Mouse (Mus musculus): ENCODE data around the gene Sap25. TPM values are rescaled to one million over a fixed set of nuclear protein-coding genes. Genes with fewer than 3 reads are reported as not detected.
A peak's percentile ranks its signal among the peaks of the same experiment; 100 is the strongest.

Gene Sap25
- polyA plus RNA-seq, 1 experiment from 2014 or later, result 8.1 TPM

DNA sequence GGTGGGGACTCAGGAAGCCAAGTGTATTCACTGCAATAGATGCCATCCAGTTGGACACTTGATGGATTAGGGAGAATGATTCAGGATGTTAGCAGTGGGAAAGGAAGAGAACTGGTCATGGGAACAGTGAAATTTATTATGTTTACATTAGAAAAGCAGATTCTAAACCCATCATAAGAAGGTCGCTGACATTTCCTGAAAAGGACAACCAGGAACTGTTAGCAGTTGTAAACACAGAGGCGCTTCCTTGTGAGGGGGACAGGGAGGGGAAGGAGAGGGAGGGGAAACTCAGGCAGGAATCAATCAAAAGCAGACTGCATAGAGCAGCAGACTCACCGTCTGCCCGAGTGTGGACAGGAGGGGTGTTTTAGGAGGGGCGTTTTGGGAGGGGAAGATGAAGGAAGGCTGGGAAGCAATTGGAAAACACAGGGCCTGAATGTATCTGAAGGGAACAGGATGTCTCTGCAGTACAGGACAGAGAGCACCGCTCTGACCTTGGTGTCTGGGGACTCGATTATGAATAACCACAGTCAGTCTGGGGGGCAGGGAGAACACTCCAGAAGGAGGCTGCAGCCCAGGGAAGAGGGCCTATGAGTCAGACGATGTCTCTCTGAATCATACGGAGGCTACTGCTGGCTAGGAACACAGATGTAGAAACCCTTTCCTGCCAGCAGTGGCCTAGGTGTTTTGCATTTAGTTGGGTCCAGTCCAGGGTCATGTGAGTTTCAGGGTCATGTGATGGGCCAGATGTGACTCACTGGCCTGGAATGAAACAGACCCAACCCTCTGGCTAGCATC lies 30.5 kb downstream of the Sap25 start:
- H3K4me2 ChIP-seq (ENCODE audit: low read depth, low read length), result peak overlapping the region; percentile 0; the same call in 1 of the 2 replicates
- peak; percentile 82 for ATAC-seq
- H3K27me3 ChIP-seq (replicated peaks; ENCODE audit: control insufficient read depth, insufficient read depth, low read length), result no peaks in the 10 kb centered on the region

DNA sequence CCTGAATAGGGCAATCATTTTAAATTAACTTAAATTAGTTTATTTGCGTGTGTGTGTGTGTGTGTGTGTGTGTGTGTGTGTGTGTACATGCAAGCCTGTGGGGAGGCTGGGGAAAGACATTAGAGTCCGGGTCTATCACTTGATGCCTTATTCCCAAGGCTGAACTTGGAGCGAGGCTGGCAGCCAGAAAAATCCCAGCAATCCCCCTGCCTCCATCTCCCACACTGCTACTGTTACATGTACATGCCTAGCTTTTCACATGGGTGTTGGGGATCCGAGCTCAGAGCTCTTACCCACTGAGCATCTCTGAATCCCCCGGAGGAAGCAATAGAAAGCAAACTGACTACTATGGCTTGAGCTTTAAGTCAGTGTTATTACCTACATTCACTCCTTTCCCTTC lies 31.2 kb downstream of the Sap25 start:
- Histone ChIP-seq H3K4me2 (ENCODE audit: low read depth, low read length) (peak overlapping the region; percentile 0), H3K36me3 (ENCODE audit: control insufficient read depth, insufficient read depth, low read length) (no peaks in the 10 kb centered on the region), H3K4me3 (ENCODE audit: low read length) (no peak overlapping the region), H3K27me3 (replicated peaks; ENCODE audit: control insufficient read depth, insufficient read depth, low read length) (no peaks in the 10 kb centered on the region), H3K9me3 (ENCODE audit: control insufficient read depth, low read length) (no peaks in the 10 kb centered on the region), H3K4me1 (ENCODE audit: control insufficient read depth, insufficient read depth, low read length) (peaks cover 40% of the 10 kb centered on the region), H3K9ac (ENCODE audit: low read depth, low read length) (peak overlapping the region; percentile 23; the same call in 1 of the 2 replicates), H3K27ac (ENCODE audit: low read length) (peak overlapping the region; percentile 97)
- ATAC-seq, result no peak
- 71% methylated on average over 5 of the region's 5 CpGs for WGBS

More for the DNA sequence above, 30.5 kb downstream of the Sap25 start:
- 5% methylated on average over 9 of the region's 9 CpGs for WGBS
- H3K9me3 ChIP-seq (ENCODE audit: control insufficient read depth, low read length), result no peaks in the 10 kb centered on the region
- peak overlapping the region; percentile 23 for H3K9ac ChIP-seq (ENCODE audit: low read depth, low read length)
- peak overlapping the region; percentile 97 for H3K27ac ChIP-seq (ENCODE audit: low read length)
- H3K4me3 ChIP-seq (ENCODE audit: low read length), result 0 out of 2 replicates have a peak overlapping the region, but pooled peaks have one; percentile 7
- no peaks in the 10 kb centered on the region for H3K36me3 ChIP-seq (ENCODE audit: control insufficient read depth, insufficient read depth, low read length)
- H3K4me1 ChIP-seq (ENCODE audit: control insufficient read depth, insufficient read depth, low read length), result peaks cover 40% of the 10 kb centered on the region

DNA sequence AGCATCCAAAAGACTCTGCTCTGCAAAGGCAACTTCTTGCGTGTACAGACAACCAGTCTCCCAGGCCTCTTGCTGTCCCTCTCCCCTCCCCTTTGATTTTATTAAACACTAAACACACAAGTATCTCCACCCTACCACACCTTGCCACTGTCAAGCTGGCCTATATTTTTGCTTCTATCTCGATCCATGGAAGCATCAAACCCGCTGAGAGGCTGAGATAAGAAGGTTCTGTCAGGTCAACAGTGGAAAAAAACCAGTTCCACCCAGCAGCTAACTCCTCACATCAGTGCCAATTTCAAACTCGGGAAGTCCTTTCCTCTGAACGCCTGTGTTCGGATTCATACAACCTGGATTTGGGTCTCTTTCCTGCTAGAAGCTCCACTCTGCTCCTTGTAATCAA lies 31.9 kb downstream of the Sap25 start:
- Histone ChIP-seq H3K4me1 (ENCODE audit: control insufficient read depth, insufficient read depth, low read length) (peaks cover 40% of the 10 kb centered on the region), H3K4me3 (ENCODE audit: low read length) (no peak overlapping the region)
- no peak for ATAC-seq

DNA sequence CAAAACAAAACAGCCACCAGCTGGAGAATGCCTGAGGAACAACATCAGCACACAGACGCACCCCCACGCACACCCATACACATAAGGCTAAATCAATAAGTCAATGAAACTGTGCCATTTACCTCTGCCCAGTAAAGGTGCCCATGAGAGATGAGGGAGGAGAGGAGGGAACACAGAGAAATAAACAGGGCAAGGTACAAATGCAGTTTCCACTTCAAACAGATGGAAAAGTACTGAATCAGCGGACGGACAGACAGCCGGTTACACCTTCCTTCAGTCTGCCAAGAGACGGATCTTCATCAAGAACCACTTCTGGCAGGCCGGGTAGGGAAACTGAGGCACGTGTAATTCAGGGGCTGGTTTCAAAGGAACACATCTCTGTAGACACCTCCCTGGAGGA lies 33.7 kb downstream of the Sap25 start:
- Histone ChIP-seq H3K4me1 (ENCODE audit: control insufficient read depth, insufficient read depth, low read length) (peaks cover 34% of the 10 kb centered on the region), H3K9ac (ENCODE audit: low read depth, low read length) (no peak overlapping the region), H3K4me3 (ENCODE audit: low read length) (no peak overlapping the region), H3K36me3 (ENCODE audit: control insufficient read depth, insufficient read depth, low read length) (no peaks in the 10 kb centered on the region), H3K27ac (ENCODE audit: low read length) (no peak overlapping the region), H3K4me2 (ENCODE audit: low read depth, low read length) (no peak overlapping the region), H3K27me3 (replicated peaks; ENCODE audit: control insufficient read depth, insufficient read depth, low read length) (no peaks in the 10 kb centered on the region), H3K9me3 (ENCODE audit: control insufficient read depth, low read length) (no peaks in the 10 kb centered on the region)
- ATAC-seq, result no peak
- WGBS, result 86% methylated on average over 8 of the region's 8 CpGs

More for the DNA sequence above, 31.9 kb downstream of the Sap25 start:
- no peak overlapping the region for H3K4me2 ChIP-seq (ENCODE audit: low read depth, low read length)
- WGBS, result 69% methylated on average over 6 of the region's 6 CpGs
- no peak overlapping the region for H3K9ac ChIP-seq (ENCODE audit: low read depth, low read length)
- H3K27me3 ChIP-seq (replicated peaks; ENCODE audit: control insufficient read depth, insufficient read depth, low read length), result no peaks in the 10 kb centered on the region
- no peaks in the 10 kb centered on the region for H3K9me3 ChIP-seq (ENCODE audit: control insufficient read depth, low read length)
- peak overlapping the region; percentile 97 for H3K27ac ChIP-seq (ENCODE audit: low read length)
- H3K36me3 ChIP-seq (ENCODE audit: control insufficient read depth, insufficient read depth, low read length), result no peaks in the 10 kb centered on the region

DNA sequence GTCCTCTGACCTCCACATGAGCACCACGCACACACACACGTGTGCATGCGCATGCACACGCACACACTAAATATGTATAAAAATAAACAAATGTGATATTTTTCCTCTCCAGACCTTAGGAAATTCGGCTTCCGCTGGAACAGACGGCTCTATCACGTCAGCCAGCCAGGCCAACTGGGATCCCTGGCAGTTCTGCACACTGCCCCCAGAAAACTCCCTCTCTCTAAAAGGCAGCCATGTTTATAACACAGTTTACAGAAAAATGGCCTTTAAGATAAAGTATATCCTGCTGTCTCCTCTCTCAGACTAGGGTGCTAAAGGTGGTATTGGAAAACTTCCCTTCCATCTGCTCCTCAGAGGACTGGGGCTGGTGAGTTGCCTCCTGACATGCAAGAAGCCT lies 36.7 kb downstream of the Sap25 start:
- Histone ChIP-seq H3K9me3 (ENCODE audit: control insufficient read depth, low read length) (no peaks in the 10 kb centered on the region), H3K4me1 (ENCODE audit: control insufficient read depth, insufficient read depth, low read length) (peaks cover 10% of the 10 kb centered on the region), H3K9ac (ENCODE audit: low read depth, low read length) (no peak overlapping the region), H3K4me3 (ENCODE audit: low read length) (no peak overlapping the region), H3K27ac (ENCODE audit: low read length) (no peak overlapping the region), H3K4me2 (ENCODE audit: low read depth, low read length) (no peak overlapping the region), H3K36me3 (ENCODE audit: control insufficient read depth, insufficient read depth, low read length) (no peaks in the 10 kb centered on the region), H3K27me3 (replicated peaks; ENCODE audit: control insufficient read depth, insufficient read depth, low read length) (no peaks in the 10 kb centered on the region)
- WGBS, result 89% methylated on average over 8 of the region's 8 CpGs
- ATAC-seq, result no peak

DNA sequence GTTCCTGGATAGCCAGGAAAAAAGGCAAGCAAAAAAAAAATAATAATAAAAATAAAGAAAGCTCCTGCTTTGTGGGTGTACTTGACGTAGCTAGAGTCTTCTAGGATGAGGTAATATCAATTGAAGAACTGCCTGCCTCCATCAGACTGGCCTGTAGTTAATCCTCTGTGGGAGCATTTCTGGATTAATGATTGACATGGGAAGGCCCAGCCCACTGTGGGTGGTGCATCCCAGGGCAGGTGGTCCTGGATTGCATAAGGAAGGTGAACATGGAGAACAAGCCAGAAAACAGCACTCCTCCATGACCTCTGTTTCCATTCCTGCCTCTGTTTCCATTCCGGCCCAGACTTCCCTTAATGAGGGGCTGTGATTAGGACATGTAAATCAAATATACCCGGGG lies 37.6 kb downstream of the Sap25 start:
- WGBS, result 72% methylated on average over 3 of the region's 3 CpGs
- peak; percentile 35; the same call in 1 of the 2 replicates for ATAC-seq
- no peak overlapping the region for H3K4me2 ChIP-seq (ENCODE audit: low read depth, low read length)
- H3K4me3 ChIP-seq (ENCODE audit: low read length), result no peak overlapping the region
- H3K27ac ChIP-seq (ENCODE audit: low read length), result no peak overlapping the region
- H3K9ac ChIP-seq (ENCODE audit: low read depth, low read length), result no peak overlapping the region
- H3K9me3 ChIP-seq (ENCODE audit: control insufficient read depth, low read length), result no peaks in the 10 kb centered on the region
- H3K27me3 ChIP-seq (replicated peaks; ENCODE audit: control insufficient read depth, insufficient read depth, low read length), result no peaks in the 10 kb centered on the region
- H3K4me1 ChIP-seq (ENCODE audit: control insufficient read depth, insufficient read depth, low read length), result peaks cover 14% of the 10 kb centered on the region
- H3K36me3 ChIP-seq (ENCODE audit: control insufficient read depth, insufficient read depth, low read length), result no peaks in the 10 kb centered on the region

DNA sequence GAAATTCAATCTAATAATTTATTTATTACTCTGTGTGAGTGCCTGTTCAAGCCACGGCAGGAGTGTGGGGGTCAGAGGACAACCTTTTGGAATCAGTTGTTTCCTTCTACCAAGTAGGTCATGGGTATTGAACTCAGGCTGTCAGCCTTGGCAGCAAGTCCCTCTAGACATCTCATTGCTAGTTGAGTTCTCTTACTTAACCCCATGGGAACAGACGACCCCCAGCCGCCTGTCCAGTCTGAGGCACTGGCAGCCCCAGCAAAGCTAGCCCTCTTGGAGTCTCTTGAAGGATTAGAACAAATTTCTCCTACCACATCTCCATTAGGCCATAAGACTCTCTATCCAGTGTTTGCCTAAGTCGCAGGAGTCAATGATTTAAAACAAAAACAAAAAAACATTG lies 38.6 kb downstream of the Sap25 start:
- no peak overlapping the region for H3K9ac ChIP-seq (ENCODE audit: low read depth, low read length)
- no peak overlapping the region for H3K27ac ChIP-seq (ENCODE audit: low read length)
- no peaks in the 10 kb centered on the region for H3K27me3 ChIP-seq (replicated peaks; ENCODE audit: control insufficient read depth, insufficient read depth, low read length)
- H3K9me3 ChIP-seq (ENCODE audit: control insufficient read depth, low read length), result no peaks in the 10 kb centered on the region
- no peak overlapping the region for H3K4me2 ChIP-seq (ENCODE audit: low read depth, low read length)
- ATAC-seq, result no peak
- no peak overlapping the region for H3K4me3 ChIP-seq (ENCODE audit: low read length)
- peaks cover 14% of the 10 kb centered on the region for H3K4me1 ChIP-seq (ENCODE audit: control insufficient read depth, insufficient read depth, low read length)
- 81% methylated on average over 4 of the region's 4 CpGs for WGBS
- no peaks in the 10 kb centered on the region for H3K36me3 ChIP-seq (ENCODE audit: control insufficient read depth, insufficient read depth, low read length)

DNA sequence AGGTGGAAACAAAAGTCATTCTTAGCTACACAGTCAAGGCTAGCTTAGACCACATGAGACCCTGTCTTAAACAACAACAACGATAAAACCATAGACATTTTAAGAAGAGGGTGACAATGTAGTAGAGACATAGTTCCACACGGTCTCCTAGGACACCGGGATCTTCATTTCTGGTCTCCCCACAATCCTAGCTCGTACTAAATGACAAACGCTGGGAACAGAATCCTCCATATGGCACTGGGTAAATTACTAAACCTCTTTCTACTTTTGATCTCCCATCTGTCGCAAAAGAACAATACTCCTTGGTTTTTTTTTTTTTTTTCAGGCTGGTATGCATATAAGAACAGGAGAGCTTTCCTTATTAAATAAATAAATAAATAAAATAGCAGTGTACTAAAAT lies 41.4 kb downstream of the Sap25 start:
- H3K27ac ChIP-seq (ENCODE audit: low read length), result no peak overlapping the region
- no peaks in the 10 kb centered on the region for H3K27me3 ChIP-seq (replicated peaks; ENCODE audit: control insufficient read depth, insufficient read depth, low read length)
- peaks cover 16% of the 10 kb centered on the region for H3K4me1 ChIP-seq (ENCODE audit: control insufficient read depth, insufficient read depth, low read length)
- no peak overlapping the region; the same call in 1 of the 2 replicates for H3K9ac ChIP-seq (ENCODE audit: low read depth, low read length)
- H3K9me3 ChIP-seq (ENCODE audit: control insufficient read depth, low read length), result no peaks in the 10 kb centered on the region
- no peak overlapping the region for H3K4me3 ChIP-seq (ENCODE audit: low read length)
- no peak for ATAC-seq
- 86% methylated on average over 6 of the region's 6 CpGs for WGBS
- H3K4me2 ChIP-seq (ENCODE audit: low read depth, low read length), result no peak overlapping the region
- H3K36me3 ChIP-seq (ENCODE audit: control insufficient read depth, insufficient read depth, low read length), result no peaks in the 10 kb centered on the region

DNA sequence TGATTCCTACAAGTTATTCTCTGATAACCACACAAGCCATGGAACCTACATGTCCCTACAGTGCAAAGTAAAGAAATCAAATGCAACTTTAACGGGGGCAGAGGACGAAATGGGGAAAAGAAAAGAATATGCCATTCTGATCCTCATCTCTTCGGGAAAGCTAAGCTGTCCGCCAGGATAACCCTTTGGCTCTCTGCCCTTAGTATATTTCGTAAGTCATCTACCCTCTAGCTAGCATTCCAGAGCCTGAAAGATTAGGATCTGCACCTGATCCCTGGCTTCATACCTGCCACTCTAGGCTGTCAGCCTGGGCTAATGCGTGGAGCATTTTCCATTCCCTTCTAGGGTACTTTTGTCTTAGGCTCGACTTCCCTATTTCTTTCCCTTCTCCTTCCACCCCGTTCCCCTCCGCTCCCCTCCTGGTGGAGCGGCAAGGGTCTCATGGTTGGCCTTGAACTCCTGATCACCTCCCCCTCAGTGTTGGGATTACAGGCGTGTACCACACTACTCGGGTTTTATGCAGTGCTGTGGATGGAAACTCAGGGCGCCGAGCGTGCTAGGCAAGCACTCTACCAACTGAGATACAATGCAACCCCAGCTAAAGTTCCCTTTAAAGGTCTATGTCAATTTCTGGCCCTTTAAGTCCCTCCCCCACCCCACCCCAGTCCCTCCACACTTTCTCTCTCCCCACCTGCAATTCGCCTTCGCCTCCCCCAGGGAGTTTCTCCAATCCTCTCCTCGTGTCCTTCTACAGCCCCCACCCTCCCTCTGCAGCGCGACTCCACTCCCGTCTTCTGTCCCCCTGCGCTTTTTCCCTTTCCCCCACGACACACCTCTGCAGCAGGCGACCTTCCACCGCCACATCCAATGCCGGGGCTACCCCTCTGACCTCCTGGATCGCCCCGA lies 42.5 kb downstream of the Sap25 start:
- 9% methylated on average over 28 of the region's 28 CpGs for WGBS
- ATAC-seq, result peak; percentile 5

More for the DNA sequence above, 42.5 kb downstream of the Sap25 start:
- peak overlapping the region; percentile 79 for H3K4me3 ChIP-seq (ENCODE audit: low read length)
- H3K36me3 ChIP-seq (ENCODE audit: control insufficient read depth, insufficient read depth, low read length), result no peaks in the 10 kb centered on the region
- H3K27ac ChIP-seq (ENCODE audit: low read length), result peak overlapping the region; percentile 45
- no peaks in the 10 kb centered on the region for H3K9me3 ChIP-seq (ENCODE audit: control insufficient read depth, low read length)
- H3K4me1 ChIP-seq (ENCODE audit: control insufficient read depth, insufficient read depth, low read length), result peaks cover 16% of the 10 kb centered on the region
- no peaks in the 10 kb centered on the region for H3K27me3 ChIP-seq (replicated peaks; ENCODE audit: control insufficient read depth, insufficient read depth, low read length)
- peak overlapping the region; percentile 82 for H3K9ac ChIP-seq (ENCODE audit: low read depth, low read length)
- peak overlapping the region; percentile 85 for H3K4me2 ChIP-seq (ENCODE audit: low read depth, low read length)

All from intestine, embryonic 16.5 days (tissue).